9 mouse cellular contexts compared by ENCODE assay signal in the genomic region with DNA sequence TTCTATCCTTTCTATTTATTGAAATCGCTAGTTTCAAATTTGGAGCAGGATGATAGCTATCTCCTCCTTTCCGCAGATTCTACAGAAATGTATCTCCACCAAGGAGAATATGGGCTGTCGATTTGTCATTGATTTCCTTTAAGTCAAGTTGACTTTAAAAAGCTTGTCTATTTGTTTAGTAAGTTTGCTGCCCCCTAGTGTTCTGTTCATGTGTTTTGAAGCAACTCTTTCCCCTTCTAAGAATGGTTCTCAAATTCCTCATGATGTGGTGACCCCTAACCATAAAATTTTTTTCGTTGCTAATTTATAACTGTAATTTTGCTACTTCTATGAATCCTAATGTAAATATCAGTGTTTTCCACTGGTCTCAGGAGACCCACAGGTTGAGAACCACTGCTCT.
A peak's percentile ranks its signal among the peaks of the same experiment; 100 is the strongest.
DNase-seq lines count a peak whose midpoint lies in the region; ATAC-seq lines count a peak whose summit lies in the region.
"Had no signal": no experiment of that assay in that cellular context is flagged by ENCODE, and none has a peak within 500 bp of the region (broad histone marks: within the 10 kb centered on the region; RNA-seq: fewer than 3 reads in every experiment).

No protein-coding gene starts in this region.

- ATAC-seq in hindbrain, embryonic 11.5 days (ENCODE audit: low FRiP score): no peak
- ATAC-seq in hindbrain, embryonic 13.5 days (ENCODE audit: low FRiP score): no peak

- H3K4me2 ChIP-seq in hindbrain, embryonic 11.5 days (replicated peaks; ENCODE audit: low read depth, low read length): no peak overlapping the region
- H3K4me2 ChIP-seq in hindbrain, embryonic 13.5 days: no peak overlapping the region

- DNase-seq in hindbrain, embryonic 11.5 days (ENCODE audit: low spot score): peak; percentile 75
- DNase-seq in ovary, postnatal 14 days (ENCODE audit: low spot score): peak; percentile 40
- no peak for DNase-seq in ovary, adult 18-20 months (ENCODE audit: low spot score)
- DNase-seq in brain, embryonic 18.5 days (ENCODE audit: low read depth, low spot score): peak; percentile 43
- peak; percentile 62 for DNase-seq in splenic B cell, adult 2 months (ENCODE audit: low read depth, low spot score)
- DNase-seq in spleen, postnatal 4 days (ENCODE audit: low spot score in 2 of 2): no peak
- DNase-seq in urinary bladder, postnatal 36 days (ENCODE audit: low spot score in 2 of 2): no peak

- H3K4me1 ChIP-seq in hindbrain, embryonic 11.5 days (replicated peaks; ENCODE audit: control insufficient read depth, insufficient read depth, low read length): no peaks in the 10 kb centered on the region
- 0 out of 2 replicates have a peak, but pooled peaks cover 4% of the 10 kb centered on the region for H3K4me1 ChIP-seq in hindbrain, embryonic 13.5 days (replicated peaks)

- no peak overlapping the region for H3K9ac ChIP-seq in hindbrain, embryonic 11.5 days (ENCODE audit: low read depth, low read length)
- no peak overlapping the region for H3K9ac ChIP-seq in hindbrain, embryonic 13.5 days

- H3K9me3 ChIP-seq in hindbrain, embryonic 11.5 days (ENCODE audit: control insufficient read depth, low read length): no peaks in the 10 kb centered on the region
- H3K9me3 ChIP-seq in hindbrain, embryonic 13.5 days: no peaks in the 10 kb centered on the region

- H3K27ac ChIP-seq in hindbrain, embryonic 11.5 days (ENCODE audit: low read depth, low read length): no peak overlapping the region
- no peak overlapping the region for H3K27ac ChIP-seq in hindbrain, embryonic 13.5 days
- H3K27ac ChIP-seq: macrophage had no signal

- WGBS in hindbrain, embryonic 11.5 days: 63% methylated on average over 4 of the region's 4 CpGs
- 59% methylated on average over 4 of the region's 4 CpGs for WGBS in hindbrain, embryonic 13.5 days

- no peak overlapping the region for H3K4me3 ChIP-seq in hindbrain, embryonic 11.5 days (ENCODE audit: low read depth, low read length)
- H3K4me3 ChIP-seq in hindbrain, embryonic 13.5 days: no peak overlapping the region

- no peaks in the 10 kb centered on the region for H3K36me3 ChIP-seq in hindbrain, embryonic 11.5 days (ENCODE audit: control insufficient read depth, insufficient read depth, low read length)
- peaks cover 33% of the 10 kb centered on the region for H3K36me3 ChIP-seq in hindbrain, embryonic 13.5 days
- no peaks in the 10 kb centered on the region for H3K36me3 ChIP-seq in splenic B cell, adult 2 months (ENCODE audit: control insufficient read depth, insufficient read depth, low read length, poor library complexity, severe bottlenecking)

- H3K27me3 ChIP-seq in hindbrain, embryonic 11.5 days (ENCODE audit: control insufficient read depth, insufficient read depth, low read length): no peaks in the 10 kb centered on the region
- H3K27me3 ChIP-seq in hindbrain, embryonic 13.5 days: no peaks in the 10 kb centered on the region
- H3K27me3 ChIP-seq in splenic B cell, adult 2 months (ENCODE audit: control insufficient read depth, insufficient read depth, low read length, poor library complexity, severe bottlenecking): no peaks in the 10 kb centered on the region

Comparison
In these comparisons a context has a peak if more than half of its experiments do, and no peak if none do; other contexts are left out.
1. DNase-seq: peak in hindbrain, embryonic 11.5 days (single experiment), ovary, postnatal 14 days (single experiment), brain, embryonic 18.5 days (single experiment) and splenic B cell, adult 2 months (single experiment); none in ovary, adult 18-20 months (single experiment), spleen, postnatal 4 days (0 of 2) and urinary bladder, postnatal 36 days (0 of 2).